Mouse (Mus musculus) hindbrain, embryonic 15.5 days (tissue): Measurements from ENCODE around the gene Cflar. TPM values are rescaled to one million over a fixed set of nuclear protein-coding genes. Genes with fewer than 3 reads are reported as not detected.
A peak's percentile ranks its signal among the peaks of the same experiment; 100 is the strongest.

ENCODE experiments used
- ATAC-seq: fragments of 200-750 bp; cut with Nextera tagmentation; 2 replicates; pipeline ENCODE4 v1.8.0; 2017; ENCODE audit warnings: low read depth, moderate number of reproducible peaks, moderate TSS enrichment; ENCODE audit not compliant: low FRiP score
- H3K27ac ChIP-seq: fragments of 300-500 bp; sonication (generic); replicated peaks from 2 replicates; pipeline ENCODE4 v1.5.1; 2015; ENCODE audit warnings: mild to moderate bottlenecking, inconsistent platforms
- H3K27me3 ChIP-seq: fragments of 300-500 bp; sonication (generic); 2 replicates; pipeline ENCODE4 v1.6.1; 2015; ENCODE audit warnings: control low read depth, inconsistent platforms
- H3K36me3 ChIP-seq: fragments of 300-500 bp; sonication (generic); 2 replicates; pipeline ENCODE4 v1.6.1; 2015; ENCODE audit warnings: control low read depth, inconsistent platforms
- H3K4me1 ChIP-seq: fragments of 300-500 bp; sonication (generic); replicated peaks from 2 replicates; pipeline ENCODE4 v1.6.1; 2015; ENCODE audit warnings: control low read depth, inconsistent platforms
- H3K4me2 ChIP-seq: fragments of 300-500 bp; sonication (generic); 2 replicates; pipeline ENCODE4 v1.6.1; 2015; ENCODE audit warnings: moderate library complexity, mild to moderate bottlenecking, inconsistent platforms
- H3K4me3 ChIP-seq: fragments of 300-500 bp; sonication (generic); 2 replicates; pipeline ENCODE4 v1.5.1; 2015; ENCODE audit warnings: mild to moderate bottlenecking, inconsistent platforms
- H3K9ac ChIP-seq: fragments of 300-500 bp; sonication (generic); 2 replicates; pipeline ENCODE4 v1.6.1; 2015; ENCODE audit warnings: inconsistent platforms
- H3K9me3 ChIP-seq: fragments of 300-500 bp; sonication (generic); 2 replicates; pipeline ENCODE4 v1.6.1; 2016; ENCODE audit warnings: control low read depth, inconsistent platforms
- WGBS: fragments of 180-500 bp; shearing (Covaris S2); methylation state at CpG from one replicate; pipeline ENCODE4 v1.1.7; 2015; 5-methylcytosine and 5-hydroxymethylcytosine counted together
- polyA plus RNA-seq: library from polyadenylated mRNA; unstranded; fragments of >200 nt; fragmentation: Nextera tagmentation; extraction: Ambion mirVana; gene quantifications from 2 replicates; pipeline ENCODE4 v1.2.1, GENCODE M21; 2015

Cflar gene
- polyA plus RNA-seq, 1 experiment from 2014 or later, result 17.2 TPM

DNA sequence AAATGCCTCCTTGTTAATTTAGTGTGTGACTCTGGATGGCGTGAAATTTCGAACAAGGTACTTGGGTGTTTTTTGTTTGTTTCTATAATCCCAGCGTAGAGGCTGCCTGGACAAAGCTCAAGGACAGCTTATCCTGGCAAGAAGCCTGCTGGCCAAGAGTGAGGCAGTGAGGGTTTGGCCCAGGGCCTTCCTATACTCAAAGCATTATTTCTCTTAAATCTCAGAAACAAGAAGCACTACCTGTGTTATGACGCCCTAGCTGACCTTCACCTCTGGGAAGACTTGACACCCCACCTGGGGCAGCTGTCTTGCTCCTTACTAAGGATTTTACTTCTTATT lies 2.6 kb downstream of the Cflar start:
- 51% methylated on average over 4 of the region's 4 CpGs for WGBS

DNA sequence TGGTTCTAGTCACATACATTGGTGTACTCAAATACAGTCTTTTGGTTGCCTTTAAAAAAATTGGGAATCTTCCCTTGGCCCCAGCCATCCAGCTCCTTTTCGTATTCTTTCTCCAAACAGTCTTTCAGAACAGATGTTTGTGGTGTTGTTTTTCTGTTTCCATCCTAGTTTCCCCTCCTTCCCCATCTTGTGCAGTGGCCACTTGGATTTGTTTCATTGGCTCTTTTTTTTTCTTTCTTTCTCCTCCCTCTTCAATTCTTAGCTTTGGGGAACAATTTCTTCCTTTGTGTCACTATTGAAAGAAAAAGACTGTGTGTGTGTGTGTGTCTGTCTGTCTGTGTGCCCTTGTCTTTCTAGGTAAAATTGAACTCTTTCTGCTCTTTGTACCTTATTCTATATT lies 3.1 kb downstream of the Cflar start:
- Histone ChIP-seq H3K36me3 (no peaks in the 10 kb centered on the region), H3K9ac (no peak overlapping the region), H3K9me3 (no peaks in the 10 kb centered on the region), H3K4me2 (peak overlapping the region; percentile 60), H3K27ac (no peak overlapping the region), H3K4me3 (peak overlapping the region; percentile 70), H3K27me3 (no peaks in the 10 kb centered on the region), H3K4me1 (peaks cover 18% of the 10 kb centered on the region)
- WGBS, result 70% methylated on average over 1 of the region's 1 CpGs
- ATAC-seq, result no peak

More for the DNA sequence above, 2.6 kb downstream of the Cflar start:
- Histone ChIP-seq H3K9ac (0 out of 2 replicates have a peak overlapping the region, but pooled peaks have one; percentile 26), H3K4me1 (peaks cover 18% of the 10 kb centered on the region), H3K27me3 (no peaks in the 10 kb centered on the region), H3K9me3 (no peaks in the 10 kb centered on the region), H3K4me3 (peak overlapping the region; percentile 70), H3K36me3 (no peaks in the 10 kb centered on the region), H3K27ac (peak overlapping the region; percentile 76), H3K4me2 (peak overlapping the region; percentile 60)
- no peak for ATAC-seq

DNA sequence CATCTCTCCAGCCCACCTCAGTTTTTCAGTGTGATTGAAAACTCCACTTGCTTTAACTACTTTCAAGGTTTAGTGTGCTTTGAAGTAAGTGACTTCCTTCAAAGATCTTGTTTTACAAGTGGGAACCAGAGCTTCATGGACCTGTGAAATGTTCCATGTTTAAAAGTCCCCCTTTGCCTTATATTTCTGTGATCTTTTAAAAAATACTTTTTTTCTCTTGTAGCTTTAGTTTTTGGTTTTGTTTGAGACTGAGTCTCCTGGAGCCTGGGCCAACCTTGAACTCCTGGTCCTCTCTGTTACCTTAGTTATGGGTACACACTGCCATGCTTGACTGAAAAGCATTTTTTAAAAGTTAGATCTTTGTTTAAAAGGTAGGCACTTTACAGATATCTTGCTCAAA lies 4.2 kb downstream of the Cflar start:
- no peaks in the 10 kb centered on the region for H3K27me3 ChIP-seq
- H3K27ac ChIP-seq, result no peak overlapping the region
- no peak overlapping the region for H3K9ac ChIP-seq
- no peak for ATAC-seq
- no peak overlapping the region for H3K4me2 ChIP-seq
- peaks cover 18% of the 10 kb centered on the region for H3K4me1 ChIP-seq
- no peak overlapping the region for H3K4me3 ChIP-seq
- no peaks in the 10 kb centered on the region for H3K9me3 ChIP-seq
- no peaks in the 10 kb centered on the region for H3K36me3 ChIP-seq

DNA sequence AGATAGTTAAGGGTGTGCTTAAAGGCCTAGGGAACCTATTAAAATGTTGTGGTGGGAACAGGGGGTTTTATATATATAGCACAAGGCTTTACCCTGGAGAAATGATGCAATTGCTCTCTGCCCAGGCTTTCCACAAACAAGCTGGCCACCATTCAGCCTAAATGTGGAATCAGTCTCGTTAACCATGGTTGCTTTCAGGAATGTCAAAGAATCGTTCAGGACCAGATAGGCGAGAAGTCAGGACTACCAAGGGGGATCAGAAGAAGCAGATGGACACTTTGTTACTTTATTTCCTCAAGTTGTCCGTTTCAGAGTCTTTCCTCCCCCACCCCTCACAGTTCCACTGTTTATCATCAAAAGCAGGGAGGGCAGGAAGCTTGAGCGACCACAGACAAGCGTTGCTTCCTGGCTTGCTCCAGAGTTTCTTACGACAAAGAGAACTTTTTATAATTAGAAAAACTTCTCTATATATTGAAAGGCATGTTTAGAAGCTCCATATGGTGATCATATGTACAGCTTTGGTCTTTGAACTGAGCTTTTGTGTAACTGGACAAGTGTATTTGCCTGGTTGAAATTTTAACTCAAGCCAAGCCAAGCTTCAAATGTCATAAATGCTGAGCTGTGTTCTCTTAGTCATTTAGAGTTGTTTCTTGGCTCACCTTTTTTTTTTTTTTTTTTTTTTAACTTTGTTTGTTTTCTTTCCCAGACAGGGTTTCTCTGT lies 5.0 kb downstream of the Cflar start:
- H3K4me3 ChIP-seq, result no peak overlapping the region
- no peak overlapping the region for H3K27ac ChIP-seq
- no peaks in the 10 kb centered on the region for H3K9me3 ChIP-seq
- ATAC-seq, result no peak
- peaks cover 14% of the 10 kb centered on the region for H3K4me1 ChIP-seq
- H3K4me2 ChIP-seq, result no peak overlapping the region
- WGBS, result 60% methylated on average over 7 of the region's 7 CpGs
- no peaks in the 10 kb centered on the region for H3K36me3 ChIP-seq
- no peaks in the 10 kb centered on the region for H3K27me3 ChIP-seq
- H3K9ac ChIP-seq, result no peak overlapping the region

DNA sequence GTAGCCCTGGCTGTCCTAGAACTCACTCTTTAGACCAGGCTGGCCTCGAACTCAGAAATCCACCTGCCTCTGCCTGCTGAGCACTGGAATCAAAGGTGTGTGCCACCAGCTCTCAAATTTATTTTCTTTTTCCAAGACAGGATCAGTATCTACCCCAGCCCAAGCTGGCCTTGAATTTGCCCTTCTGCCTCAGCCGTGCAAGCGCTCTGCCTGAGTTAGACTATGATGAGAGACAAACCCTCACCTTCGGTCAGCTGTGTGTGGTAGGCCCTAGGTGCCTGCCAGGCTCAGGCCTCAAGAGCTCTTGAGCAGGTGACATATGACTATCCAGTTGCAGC lies 5.5 kb downstream of the Cflar start:
- Histone ChIP-seq H3K4me1 (peaks cover 14% of the 10 kb centered on the region), H3K36me3 (no peaks in the 10 kb centered on the region), H3K4me2 (no peak overlapping the region), H3K4me3 (no peak overlapping the region), H3K9me3 (no peaks in the 10 kb centered on the region), H3K9ac (no peak overlapping the region), H3K27me3 (no peaks in the 10 kb centered on the region), H3K27ac (no peak overlapping the region)
- WGBS, result 98% methylated on average over 4 of the region's 4 CpGs
- ATAC-seq, result no peak

DNA sequence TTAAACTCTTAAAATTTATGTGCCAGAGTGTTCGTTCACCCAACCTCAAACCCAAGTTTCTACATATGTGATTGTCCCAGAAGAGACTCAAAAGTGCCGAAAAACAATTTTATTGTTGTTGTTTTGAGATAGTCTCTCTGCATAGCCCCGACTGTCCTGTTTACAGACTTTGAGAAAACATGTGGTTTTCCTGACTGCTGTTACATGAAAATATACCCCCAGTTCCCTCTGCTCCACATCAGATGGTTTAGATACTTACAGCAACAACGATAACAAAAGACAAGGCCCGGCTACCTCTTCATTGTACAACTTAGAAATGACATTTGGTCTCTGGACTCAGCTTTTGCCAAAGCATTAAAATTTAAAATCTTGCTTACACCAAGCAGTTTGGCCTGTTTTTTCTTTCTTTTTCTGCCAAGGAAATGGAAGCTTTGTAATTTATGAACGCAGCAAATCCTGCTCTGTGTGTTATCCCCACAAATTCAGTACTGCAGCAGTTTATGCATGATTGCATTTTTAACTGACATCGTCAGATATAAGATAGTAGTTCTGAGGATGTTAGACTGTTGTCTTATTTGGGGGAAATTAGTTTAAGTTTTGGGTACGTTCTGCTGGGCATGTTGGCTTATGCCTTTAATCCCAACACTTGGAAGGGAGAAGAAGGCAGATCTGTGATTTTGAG lies 6.4 kb downstream of the Cflar start:
- 95% methylated on average over 8 of the region's 8 CpGs for WGBS
- H3K4me3 ChIP-seq, result no peak overlapping the region
- H3K4me1 ChIP-seq, result peaks cover 11% of the 10 kb centered on the region
- no peak overlapping the region for H3K9ac ChIP-seq
- H3K9me3 ChIP-seq, result no peaks in the 10 kb centered on the region
- no peak for ATAC-seq
- H3K4me2 ChIP-seq, result no peak overlapping the region
- H3K27me3 ChIP-seq, result no peaks in the 10 kb centered on the region
- no peak overlapping the region for H3K27ac ChIP-seq
- H3K36me3 ChIP-seq, result no peaks in the 10 kb centered on the region

DNA sequence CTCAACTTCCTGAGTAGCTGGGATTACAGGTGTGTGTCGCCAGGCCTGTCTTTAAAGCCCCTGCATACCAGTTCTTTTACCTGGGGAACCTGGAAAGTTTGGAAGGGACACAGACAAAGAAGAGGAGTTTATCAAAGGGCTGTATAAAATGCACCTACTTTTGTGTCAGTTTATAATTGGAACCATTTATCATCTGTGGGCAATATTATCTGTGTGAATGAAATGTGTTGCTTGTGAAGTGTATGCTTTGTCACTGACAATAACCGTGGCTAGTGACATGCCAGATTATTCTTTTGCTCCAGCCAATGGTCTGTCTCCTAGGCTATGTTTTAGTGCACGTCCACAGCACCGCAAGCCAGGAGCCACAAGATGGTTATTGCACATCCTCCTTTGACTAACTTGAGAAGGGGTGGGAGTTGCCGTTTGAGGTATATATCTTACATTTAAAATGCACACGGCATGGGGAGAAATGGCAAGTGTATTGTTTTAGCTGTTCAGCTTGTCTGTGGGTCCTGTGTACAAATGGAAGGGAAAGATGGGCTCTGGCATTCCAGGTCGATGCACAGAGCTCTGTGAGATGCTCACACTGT lies 8.1 kb downstream of the Cflar start:
- H3K27ac ChIP-seq, result no peak overlapping the region
- H3K9me3 ChIP-seq, result no peaks in the 10 kb centered on the region
- no peak overlapping the region for H3K9ac ChIP-seq
- H3K4me3 ChIP-seq, result no peak overlapping the region
- H3K27me3 ChIP-seq, result no peaks in the 10 kb centered on the region
- no peak for ATAC-seq
- peaks cover 3% of the 10 kb centered on the region for H3K4me1 ChIP-seq
- 82% methylated on average over 7 of the region's 7 CpGs for WGBS
- no peaks in the 10 kb centered on the region for H3K36me3 ChIP-seq
- no peak overlapping the region for H3K4me2 ChIP-seq

DNA sequence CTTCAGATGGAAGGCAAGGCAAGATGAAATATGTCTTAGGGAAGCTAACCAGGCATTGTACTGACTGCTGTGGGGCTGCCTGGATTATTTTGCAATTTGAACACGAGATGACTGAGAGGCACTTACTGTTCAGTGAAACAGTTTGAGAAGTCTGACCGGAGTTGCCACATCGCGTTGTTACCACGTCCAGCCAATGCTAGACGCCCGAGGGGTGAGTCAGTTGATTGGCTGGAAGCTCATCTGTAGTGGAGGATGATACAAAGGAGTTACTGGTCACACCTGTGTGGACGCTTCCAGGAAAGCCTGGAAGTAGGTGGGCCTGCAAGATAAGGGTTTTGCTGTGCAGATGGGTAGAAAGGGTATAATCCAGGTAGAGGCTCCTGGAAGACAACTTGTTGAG lies 8.8 kb downstream of the Cflar start:
- Histone ChIP-seq H3K4me3 (no peak overlapping the region), H3K9ac (no peak overlapping the region), H3K4me1 (no peaks in the 10 kb centered on the region), H3K9me3 (no peaks in the 10 kb centered on the region), H3K36me3 (no peaks in the 10 kb centered on the region), H3K27me3 (no peaks in the 10 kb centered on the region), H3K27ac (no peak overlapping the region), H3K4me2 (no peak overlapping the region)
- WGBS, result 92% methylated on average over 8 of the region's 8 CpGs
- ATAC-seq, result no peak

DNA sequence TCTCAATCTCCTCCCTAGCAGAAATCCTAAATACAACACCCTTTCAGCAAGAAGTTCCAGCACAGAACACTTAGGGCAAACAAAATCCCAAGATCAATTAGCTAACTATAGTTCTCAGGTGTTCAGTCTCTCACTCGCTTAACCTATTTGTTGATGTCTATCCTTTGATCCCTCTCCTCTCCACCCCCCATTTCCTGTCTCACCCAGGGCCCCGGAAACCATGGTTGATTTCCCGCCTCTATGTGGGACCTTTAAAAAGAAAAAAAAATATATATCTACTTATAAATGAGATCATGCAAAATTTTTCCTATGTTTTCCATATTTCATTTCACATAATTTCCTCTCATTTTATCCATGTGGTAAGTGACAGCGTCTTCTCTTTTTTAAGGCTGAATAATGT lies 9.7 kb downstream of the Cflar start:
- Histone ChIP-seq H3K36me3 (no peaks in the 10 kb centered on the region), H3K4me3 (no peak overlapping the region), H3K9me3 (no peaks in the 10 kb centered on the region), H3K9ac (no peak overlapping the region), H3K4me1 (no peaks in the 10 kb centered on the region), H3K4me2 (no peak overlapping the region), H3K27ac (no peak overlapping the region), H3K27me3 (no peaks in the 10 kb centered on the region)
- WGBS, result 92% methylated on average over 4 of the region's 4 CpGs
- ATAC-seq, result no peak

DNA sequence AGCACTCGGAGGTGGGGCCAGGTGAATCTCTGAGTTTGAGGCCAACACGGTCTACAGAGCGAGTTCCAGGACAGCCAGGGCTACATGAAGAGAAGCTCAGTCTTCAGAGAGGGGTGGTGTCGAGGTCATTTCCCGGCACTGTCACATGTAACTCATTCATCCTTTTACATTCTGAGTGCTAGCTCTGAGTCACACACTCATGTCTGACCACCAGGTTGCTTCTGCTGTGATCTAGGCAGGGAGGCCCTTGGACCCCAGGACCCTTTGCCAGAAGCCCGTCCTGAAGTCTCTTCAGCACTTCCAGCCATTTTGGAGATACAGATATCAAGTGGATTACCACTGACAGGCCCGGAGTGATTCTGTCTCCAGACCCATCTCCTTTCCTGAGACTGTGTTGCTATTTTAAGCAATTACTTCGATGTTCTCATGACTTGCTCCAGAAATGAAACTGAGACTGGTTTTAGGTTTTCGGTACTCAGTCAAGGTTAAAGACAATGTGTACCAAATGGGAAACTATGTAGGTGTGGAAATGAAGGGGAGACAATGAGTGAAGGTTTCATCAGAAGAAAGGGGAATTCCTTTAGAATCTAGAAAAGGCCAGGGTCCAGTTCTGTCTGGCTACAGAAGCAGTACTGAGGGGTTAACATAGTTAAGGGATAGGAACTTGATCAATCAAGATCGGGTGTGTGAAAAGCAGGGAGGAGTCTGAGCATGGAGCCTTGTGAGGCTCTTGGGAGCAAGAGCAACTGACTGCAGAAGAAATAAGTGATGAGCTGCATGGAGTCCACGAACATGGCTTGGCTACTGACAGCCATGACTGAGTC lies 11.0 kb downstream of the Cflar start:
- H3K4me1 ChIP-seq, result no peaks in the 10 kb centered on the region
- H3K4me3 ChIP-seq, result no peak overlapping the region
- no peaks in the 10 kb centered on the region for H3K36me3 ChIP-seq
- no peak overlapping the region for H3K27ac ChIP-seq
- H3K9ac ChIP-seq, result no peak overlapping the region
- no peak overlapping the region for H3K4me2 ChIP-seq
- WGBS, result 91% methylated on average over 11 of the region's 11 CpGs
- H3K9me3 ChIP-seq, result no peaks in the 10 kb centered on the region
- H3K27me3 ChIP-seq, result no peaks in the 10 kb centered on the region
- ATAC-seq, result no peak

DNA sequence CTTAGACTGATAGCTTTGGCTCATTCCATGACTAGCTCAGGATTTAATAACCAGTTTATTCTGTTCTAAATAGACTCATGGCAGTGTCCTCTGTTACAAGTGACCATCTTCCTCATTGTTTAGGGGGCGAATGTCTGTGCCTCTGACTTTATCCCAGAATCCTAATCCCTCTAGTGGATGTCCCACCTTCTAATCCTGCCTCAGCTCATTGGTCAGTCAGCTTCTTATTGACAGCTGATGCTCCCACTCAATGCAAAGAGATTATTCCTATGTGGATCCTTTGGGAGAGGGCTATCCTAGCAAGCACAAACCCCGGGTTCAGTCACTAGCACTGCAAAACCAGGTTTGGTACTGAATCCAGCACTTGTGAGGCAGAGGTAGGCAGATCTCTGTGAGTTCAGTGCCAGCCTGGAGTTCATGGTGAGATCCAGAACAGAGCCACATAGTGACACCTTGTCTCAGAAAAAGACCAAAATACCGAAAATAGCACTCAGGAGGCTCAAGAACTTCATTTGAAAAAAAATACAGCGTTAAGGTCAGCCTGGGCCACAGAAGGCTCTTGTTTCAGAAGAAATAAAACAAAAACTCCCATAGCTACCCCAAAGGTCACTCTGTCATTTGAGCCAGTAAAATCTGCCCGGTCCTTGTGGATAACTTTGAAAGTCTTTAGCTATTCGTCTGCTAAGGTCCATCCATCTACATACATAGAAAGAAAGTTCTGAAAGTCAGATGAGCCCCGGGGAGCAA lies 11.9 kb downstream of the Cflar start:
- Histone ChIP-seq H3K27me3 (no peaks in the 10 kb centered on the region), H3K36me3 (no peaks in the 10 kb centered on the region), H3K4me1 (no peaks in the 10 kb centered on the region), H3K9ac (no peak overlapping the region), H3K4me2 (no peak overlapping the region), H3K27ac (no peak overlapping the region), H3K4me3 (no peak overlapping the region), H3K9me3 (no peaks in the 10 kb centered on the region)
- no peak for ATAC-seq
- WGBS, result 70% methylated on average over 7 of the region's 7 CpGs
